Mouse (Mus musculus) stomach, postnatal 0 days (tissue): Measurements from ENCODE around the gene Dpp7. TPM values are rescaled to one million over a fixed set of nuclear protein-coding genes. Genes with fewer than 3 reads are reported as not detected.

Experiments used
- ATAC-seq: fragments of 200-750 bp; cut with Nextera tagmentation; 2 replicates; pipeline ENCODE4 v1.8.0; 2017; ENCODE audit not compliant: low FRiP score, low TSS enrichment
- DNase-seq: peaks from one replicate; pipeline ENCODE4 v3.0.0-alpha.2; 2016; ENCODE audit warnings: low spot score
- H3K27ac ChIP-seq: fragments of 300-500 bp; sonication (generic); replicated peaks from 2 replicates; pipeline ENCODE4 v1.5.1; 2014; ENCODE audit warnings: mild to moderate bottlenecking, control low read depth
- H3K27me3 ChIP-seq: fragments of 300-500 bp; sonication (generic); 2 replicates; pipeline ENCODE4 v1.6.1; 2014; ENCODE audit warnings: low read length; ENCODE audit not compliant: control insufficient read depth, insufficient read depth
- H3K36me3 ChIP-seq: fragments of 300-500 bp; sonication (generic); 2 replicates; pipeline ENCODE4 v1.6.1; 2014; ENCODE audit warnings: low read length, mixed read lengths; ENCODE audit not compliant: control insufficient read depth, insufficient read depth
- H3K4me1 ChIP-seq: fragments of 300-500 bp; sonication (generic); replicated peaks from 2 replicates; pipeline ENCODE4 v1.6.1; 2014; ENCODE audit warnings: antibody characterized with exemption; ENCODE audit not compliant: control insufficient read depth, insufficient read depth
- H3K4me2 ChIP-seq: fragments of 300-500 bp; sonication (generic); replicated peaks from 2 replicates; pipeline ENCODE4 v1.6.1; 2014; ENCODE audit warnings: low read depth, mild to moderate bottlenecking, control low read depth, moderate library complexity
- H3K4me3 ChIP-seq: fragments of 300-500 bp; sonication (generic); 2 replicates; pipeline ENCODE4 v1.5.1; 2014; ENCODE audit warnings: low read depth, low read length, control low read depth
- H3K9ac ChIP-seq: fragments of 300-500 bp; sonication (generic); 2 replicates; pipeline ENCODE4 v1.6.1; 2014; ENCODE audit warnings: mild to moderate bottlenecking, low read length, control low read depth, mixed read lengths
- H3K9me3 ChIP-seq: fragments of 300-500 bp; sonication (generic); 2 replicates; pipeline ENCODE4 v1.6.1; 2016; ENCODE audit warnings: low read length; ENCODE audit not compliant: control insufficient read depth
- CTCF ChIP-seq: IDR thresholded peaks from 2 replicates; pipeline ENCODE4 v1.5.1; 2016; ENCODE audit warnings: antibody characterized with exemption, low read depth, mild to moderate bottlenecking, moderate library complexity
- EP300 ChIP-seq: optimal IDR thresholded peaks from 2 replicates; pipeline ENCODE3; 2016; ENCODE audit warnings: antibody characterized with exemption
- WGBS: fragments of 180-500 bp; shearing (Covaris S2); extraction: QIAGEN DNeasy Blood & Tissue Kit; methylation state at CpG from one replicate; pipeline ENCODE4 v1.1.7; 2014; 5-methylcytosine and 5-hydroxymethylcytosine counted together
- polyA plus RNA-seq: library from polyadenylated mRNA; unstranded; fragments of >200 nt; fragmentation: Nextera tagmentation; extraction: Ambion mirVana; gene quantifications from 2 replicates; pipeline ENCODE4 v1.2.1, GENCODE M21; 2015

Gene Dpp7
- polyA plus RNA-seq, 1 experiment from 2014 or later: 9.9 TPM

DNA sequence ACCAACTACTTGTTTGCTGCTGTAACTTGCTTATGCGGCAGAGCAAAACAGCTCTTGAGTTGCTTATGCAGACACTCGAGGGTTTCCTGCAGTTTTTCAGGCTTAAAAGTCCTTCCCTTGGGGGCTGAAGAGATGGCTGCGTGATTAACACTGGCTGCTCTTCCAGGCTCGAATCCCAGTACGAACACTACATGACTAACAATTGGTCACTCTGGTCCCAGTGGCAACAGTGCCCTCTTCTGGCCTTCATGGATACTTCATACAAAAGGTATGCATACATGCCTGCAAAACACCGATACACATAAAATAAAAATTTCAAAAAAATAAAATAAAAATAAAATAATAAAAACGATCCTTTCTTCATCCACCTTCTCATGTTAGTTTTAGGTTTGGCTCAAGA lies 27.7 kb downstream of the Dpp7 start:
- DNase-seq (peak; percentile 50), ATAC-seq (no peak)
- Histone ChIP-seq H3K4me1 (peaks cover 1% of the 10 kb centered on the region; the same call in 1 of the 2 replicates), H3K4me2 (no peak overlapping the region), H3K27me3 (no peaks in the 10 kb centered on the region), H3K27ac (no peak overlapping the region), H3K4me3 (no peak overlapping the region), H3K36me3 (no peaks in the 10 kb centered on the region), H3K9ac (no peak overlapping the region), H3K9me3 (no peaks in the 10 kb centered on the region)
- 40% methylated on average over 7 of the region's 7 CpGs for WGBS
- no peak for TF ChIP-seq EP300
- TF ChIP-seq CTCF: peak; percentile 78

DNA sequence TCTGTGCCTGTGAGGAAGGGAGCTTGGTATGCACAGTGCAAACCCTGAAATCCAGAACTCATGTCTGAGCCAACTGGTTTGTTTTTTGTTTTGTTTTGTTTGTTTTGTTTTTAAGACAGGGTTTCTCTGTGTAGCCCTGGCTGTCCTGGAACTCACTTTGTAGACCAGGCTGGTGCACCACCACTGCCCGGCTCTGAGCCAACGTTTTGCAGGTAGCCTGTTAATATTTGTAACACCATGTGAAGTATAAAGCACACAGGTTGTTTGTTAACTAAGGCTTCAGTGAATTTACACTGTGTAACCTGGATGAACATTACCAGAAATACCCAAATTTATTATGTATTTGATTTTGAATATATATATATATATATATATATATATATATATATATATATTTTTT lies 30.1 kb downstream of the Dpp7 start:
- no peaks in the 10 kb centered on the region for H3K4me1 ChIP-seq

DNA sequence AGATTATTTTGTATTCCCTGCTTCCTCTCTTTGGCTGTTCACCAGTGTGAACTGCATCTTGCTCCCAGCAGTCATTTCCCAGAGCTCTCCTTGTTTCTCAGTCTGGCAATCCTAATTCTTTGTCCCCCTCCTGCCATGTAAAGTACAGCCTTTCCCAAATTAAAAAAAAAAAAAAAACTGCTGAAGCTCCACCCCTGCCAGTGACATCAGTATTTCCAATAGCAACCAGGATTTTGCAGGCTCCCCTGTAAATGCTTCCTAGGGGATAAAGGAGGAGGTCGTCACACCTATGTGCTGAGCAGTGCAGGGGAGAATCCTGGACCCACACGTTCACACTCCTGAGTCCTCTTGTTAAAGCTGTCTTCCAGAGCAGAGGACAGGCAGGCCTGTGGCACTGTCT lies 36.1 kb downstream of the Dpp7 start:
- no peak for ATAC-seq
- no peak for DNase-seq
- Histone ChIP-seq H3K36me3 (no peaks in the 10 kb centered on the region), H3K27ac (no peak overlapping the region), H3K9me3 (no peaks in the 10 kb centered on the region), H3K4me3 (no peak overlapping the region), H3K27me3 (no peaks in the 10 kb centered on the region), H3K9ac (no peak overlapping the region), H3K4me2 (no peak overlapping the region), H3K4me1 (no peaks in the 10 kb centered on the region)
- no peak for TF ChIP-seq EP300
- TF ChIP-seq CTCF: no peak
- 35% methylated on average over 2 of the region's 2 CpGs for WGBS

More for the DNA sequence above, 30.1 kb downstream of the Dpp7 start:
- Histone ChIP-seq H3K27ac (no peak overlapping the region), H3K4me2 (no peak overlapping the region), H3K9ac (no peak overlapping the region), H3K36me3 (no peaks in the 10 kb centered on the region), H3K9me3 (no peaks in the 10 kb centered on the region), H3K4me3 (no peak overlapping the region), H3K27me3 (no peaks in the 10 kb centered on the region)
- DNase-seq (no peak), ATAC-seq (no peak)
- WGBS: 66% methylated on average over 2 of the region's 2 CpGs
- no peak for TF ChIP-seq CTCF
- no peak for TF ChIP-seq EP300

DNA sequence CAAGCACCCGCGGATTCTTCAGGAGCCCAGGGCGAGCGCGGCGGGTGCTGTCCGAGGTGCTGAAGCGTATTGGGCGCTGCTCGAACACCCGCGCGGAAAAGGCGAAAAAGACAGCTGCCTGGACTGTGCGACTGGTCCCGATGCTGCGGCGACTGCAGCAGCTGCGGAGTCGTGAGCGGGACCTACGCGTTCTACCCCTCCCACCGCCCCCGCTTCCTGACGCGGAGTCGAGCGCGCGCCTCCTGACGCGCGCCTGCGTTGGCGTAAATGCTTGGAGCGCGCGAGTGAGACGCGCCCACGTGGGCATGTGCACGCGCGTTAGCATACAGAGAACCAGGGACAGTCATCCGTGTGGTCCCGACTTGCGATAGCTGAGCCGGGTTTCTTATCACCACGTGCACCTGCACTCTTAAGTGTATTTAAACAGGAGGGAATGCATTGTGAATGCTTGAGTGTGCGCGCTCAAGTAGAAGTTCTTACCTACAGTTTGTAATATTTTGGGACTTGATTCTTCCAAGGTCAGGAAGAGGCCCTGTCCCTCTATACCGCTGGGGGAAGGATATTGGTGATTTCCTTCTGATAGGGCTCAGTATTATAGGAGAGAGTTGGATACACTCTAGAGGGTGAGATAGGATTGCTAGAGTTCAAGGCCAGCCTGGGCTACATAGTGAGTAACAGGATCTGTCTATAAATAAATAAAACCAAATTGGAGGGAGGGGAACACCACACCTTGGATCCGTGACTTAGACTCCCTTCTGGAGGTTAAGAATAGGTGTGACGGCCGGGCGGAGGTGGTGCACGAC lies 37.0 kb downstream of the Dpp7 start, which contains the start of gene Grin1:
Gene Grin1, minus strand, starts transcription at position 217 of the 803 bp plus-strand sequence.
- TF ChIP-seq CTCF: no peak
- TF ChIP-seq EP300: no peak
- no peak within 1 kb of the TSS for H3K27ac ChIP-seq
- 10% methylated on average over 57 of the region's 58 CpGs for WGBS
- no peaks in the 10 kb centered on the region for H3K4me1 ChIP-seq
- DNase-seq (peak; percentile 75), ATAC-seq (peak; percentile 60; the same call in 1 of the 2 replicates)
- H3K9me3 ChIP-seq: no peaks in the 10 kb centered on the region
- no peaks in the 10 kb centered on the region for H3K36me3 ChIP-seq
- no peaks in the 10 kb centered on the region for H3K27me3 ChIP-seq
- H3K9ac ChIP-seq: no peak within 1 kb of the TSS
- H3K4me3 ChIP-seq: peak within 1 kb of the TSS; percentile 24
- peak within 1 kb of the TSS; percentile 48 for H3K4me2 ChIP-seq

DNA sequence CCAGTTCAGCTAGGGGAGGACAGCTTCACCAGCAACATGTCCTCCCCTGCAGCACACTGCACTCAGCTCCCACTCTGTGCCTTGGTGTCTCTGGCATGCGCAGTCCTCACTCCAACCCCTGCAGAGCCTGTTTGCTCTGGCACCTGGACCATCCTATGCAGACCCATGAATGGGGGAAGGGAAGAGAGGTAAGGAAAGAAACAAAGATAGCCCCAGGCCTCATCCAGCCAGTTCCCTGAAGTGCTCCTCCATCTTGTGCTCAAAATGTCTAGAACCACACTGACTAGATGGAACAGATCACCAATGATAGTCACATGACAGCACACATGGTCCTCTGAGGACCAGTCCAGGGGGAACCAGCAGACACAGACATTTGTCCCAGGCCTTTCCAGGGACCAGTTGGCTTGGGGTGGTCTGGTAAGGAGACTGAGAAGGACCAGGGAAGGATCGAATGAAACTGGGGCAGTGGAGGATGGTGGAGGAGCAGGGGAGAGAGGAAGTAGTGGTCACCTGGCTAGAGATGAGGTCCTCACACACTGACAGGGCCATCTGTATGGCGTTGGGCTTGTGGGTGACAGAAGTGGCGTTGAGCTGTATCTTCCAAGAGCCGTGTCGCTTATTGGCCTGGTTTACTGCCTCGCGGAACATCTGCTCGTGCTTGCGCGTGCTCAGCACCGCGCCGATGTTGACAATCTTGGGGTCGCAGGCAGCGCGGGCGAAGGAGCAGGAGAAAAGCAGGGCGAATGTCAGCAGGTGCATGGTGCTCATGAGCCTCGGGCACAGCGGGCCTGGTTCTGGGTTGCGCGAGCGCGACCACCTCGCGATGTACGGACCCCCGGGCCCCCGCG lies 37.8 kb downstream of the Dpp7 start:
- Histone ChIP-seq H3K27ac (no peak overlapping the region), H3K27me3 (no peaks in the 10 kb centered on the region), H3K9me3 (no peaks in the 10 kb centered on the region), H3K4me1 (no peaks in the 10 kb centered on the region), H3K36me3 (no peaks in the 10 kb centered on the region), H3K4me3 (peak overlapping the region; percentile 24), H3K9ac (no peak overlapping the region), H3K4me2 (peak overlapping the region; percentile 48)
- ATAC-seq (peak; percentile 31; the same call in 1 of the 2 replicates), DNase-seq (no peak)
- TF ChIP-seq CTCF (no peak), EP300 (no peak)
- 6% methylated on average over 30 of the region's 31 CpGs for WGBS
